Mouse (Mus musculus) midbrain, embryonic 11.5 days (tissue): ENCODE results near the gene Tm4sf5. TPM values are rescaled to one million over a fixed set of nuclear protein-coding genes. Genes with fewer than 3 reads are reported as not detected.

Source experiments
- ATAC-seq: fragments of 200-750 bp; cut with Nextera tagmentation; 2 replicates; pipeline ENCODE4 v1.8.0; 2017; ENCODE audit warnings: moderate TSS enrichment, moderate library complexity; ENCODE audit not compliant: low FRiP score
- DNase-seq: peaks from one replicate; pipeline ENCODE4 v3.0.0; 2015; ENCODE audit warnings: low spot score; ENCODE audit errors: missing footprints
- H3K27ac ChIP-seq: fragments of 300-500 bp; sonication (generic); 2 replicates; pipeline ENCODE4 v1.5.1; 2014; ENCODE audit warnings: low read depth, low read length
- H3K27me3 ChIP-seq: fragments of 300-500 bp; sonication (generic); 2 replicates; pipeline ENCODE4 v1.6.1; 2014; ENCODE audit warnings: mild to moderate bottlenecking, low read length, moderate library complexity, mixed read lengths; ENCODE audit not compliant: control insufficient read depth, insufficient read depth
- H3K36me3 ChIP-seq: fragments of 300-500 bp; sonication (generic); 2 replicates; pipeline ENCODE4 v1.6.1; 2014; ENCODE audit warnings: mild to moderate bottlenecking, low read length, moderate library complexity, mixed read lengths; ENCODE audit not compliant: control insufficient read depth, insufficient read depth
- H3K4me1 ChIP-seq: fragments of 300-500 bp; sonication (generic); 2 replicates; pipeline ENCODE4 v1.6.1; 2014; ENCODE audit warnings: low read length; ENCODE audit not compliant: control insufficient read depth, insufficient read depth
- H3K4me2 ChIP-seq: fragments of 300-500 bp; sonication (generic); 2 replicates; pipeline ENCODE4 v1.6.1; 2014; ENCODE audit warnings: mild to moderate bottlenecking, moderate library complexity
- H3K4me3 ChIP-seq: fragments of 300-500 bp; sonication (generic); 2 replicates; pipeline ENCODE4 v1.5.1; 2014; ENCODE audit warnings: low read depth, low read length
- H3K9ac ChIP-seq: fragments of 300-500 bp; sonication (generic); 2 replicates; pipeline ENCODE4 v1.6.1; 2014; ENCODE audit warnings: low read length
- H3K9me3 ChIP-seq: fragments of 300-500 bp; sonication (generic); 2 replicates; pipeline ENCODE4 v1.6.1; 2016; ENCODE audit warnings: low read length; ENCODE audit not compliant: control insufficient read depth
- WGBS: fragments of 180-500 bp; shearing (Covaris S2); extraction: QIAGEN DNeasy Blood & Tissue Kit; methylation state at CpG from one replicate; pipeline ENCODE4 v1.1.7; 2014; 5-methylcytosine and 5-hydroxymethylcytosine counted together
- polyA plus RNA-seq: library from polyadenylated mRNA; unstranded; fragments of >200 nt; fragmentation: Nextera tagmentation; extraction: Ambion mirVana; gene quantifications from 2 replicates; pipeline ENCODE4 v1.2.1, GENCODE M21; 2014

Gene Tm4sf5
- polyA plus RNA-seq, 1 experiment from 2014 or later: not detected

DNA sequence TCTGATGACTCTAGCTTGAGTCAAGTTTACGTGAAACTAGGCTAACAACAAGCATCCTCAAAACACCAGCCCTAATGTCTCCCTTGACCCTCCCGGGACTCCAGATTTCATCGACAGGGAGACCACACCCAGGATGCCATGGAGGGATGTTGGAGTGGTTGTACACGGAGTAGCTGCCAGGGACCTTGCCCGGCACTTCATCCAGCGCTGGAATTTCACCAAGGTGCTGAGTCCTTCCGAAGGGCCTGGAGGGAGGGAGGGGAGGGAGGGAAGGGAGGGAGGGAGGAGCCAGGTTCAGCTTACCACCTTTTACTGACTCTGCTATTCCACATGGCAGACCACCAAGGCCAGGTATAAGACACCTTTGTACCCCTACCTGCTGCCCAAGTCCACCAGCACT is 48.9 kb downstream of the Tm4sf5 start:
- no peak overlapping the region for H3K27ac ChIP-seq
- H3K4me2 ChIP-seq: no peak overlapping the region
- H3K4me1 ChIP-seq: no peaks in the 10 kb centered on the region
- no peaks in the 10 kb centered on the region for H3K9me3 ChIP-seq
- H3K4me3 ChIP-seq: no peak overlapping the region
- WGBS: 29% methylated on average over 6 of the region's 7 CpGs
- no peaks in the 10 kb centered on the region for H3K27me3 ChIP-seq
- ATAC-seq (no peak), DNase-seq (peak; percentile 73)
- no peak overlapping the region for H3K9ac ChIP-seq
- H3K36me3 ChIP-seq: no peaks in the 10 kb centered on the region

GRCm38 (mm10) chr11:70557545-70557944 is 52.5 kb downstream of the Tm4sf5 start:
- Histone ChIP-seq H3K4me2 (no peak overlapping the region), H3K27me3 (no peaks in the 10 kb centered on the region), H3K4me3 (no peak overlapping the region), H3K9ac (no peak overlapping the region), H3K4me1 (peaks cover 3% of the 10 kb centered on the region; the same call in 1 of the 2 replicates), H3K9me3 (no peaks in the 10 kb centered on the region), H3K27ac (no peak overlapping the region), H3K36me3 (no peaks in the 10 kb centered on the region)
- DNase-seq (peak; percentile 67), ATAC-seq (no peak)
- 90% methylated on average over 9 of the region's 9 CpGs for WGBS

Other genes starting within 250 kb of the Tm4sf5 start
- 3.2 and 3.4 TPM in 2 replicates for gene Alox12, start 249.9 kb upstream of the Tm4sf5 start, polyA plus RNA-seq
- gene Alox12e, start 182.6 kb upstream of the Tm4sf5 start, polyA plus RNA-seq: 0.21 TPM in 1 of 2 replicates, not detected in the other
- 0.12 and 0.14 TPM in 2 replicates for gene Alox15, start 153.2 kb upstream of the Tm4sf5 start, polyA plus RNA-seq
- gene Pelp1, start 95.2 kb upstream of the Tm4sf5 start, polyA plus RNA-seq: 32.5 and 33.7 TPM in 2 replicates
- gene Arrb2, start 72.6 kb upstream of the Tm4sf5 start, polyA plus RNA-seq: 28.9 and 31.3 TPM in 2 replicates
- 37.7 and 42.1 TPM in 2 replicates for gene Med11, start 53.3 kb upstream of the Tm4sf5 start, polyA plus RNA-seq
- 0.18 and 0.26 TPM in 2 replicates for gene Zmynd15, start 45.8 kb upstream of the Tm4sf5 start, polyA plus RNA-seq
- gene Cxcl16, start 45.3 kb upstream of the Tm4sf5 start, polyA plus RNA-seq: 0.50 and 0.82 TPM in 2 replicates
- gene Vmo1, start 9.4 kb downstream of the Tm4sf5 start, polyA plus RNA-seq: 0.42 TPM in 1 of 2 replicates, not detected in the other
- 0.18 and 0.22 TPM in 2 replicates for gene Gltpd2, start 14.0 kb downstream of the Tm4sf5 start, polyA plus RNA-seq
- 826 and 909 TPM in 2 replicates for gene Psmb6, start 20.1 kb downstream of the Tm4sf5 start, polyA plus RNA-seq
- not detected in 2 replicates for gene Gm40193, start 27.7 kb downstream of the Tm4sf5 start, polyA plus RNA-seq
- gene Pld2, start 34.8 kb downstream of the Tm4sf5 start, polyA plus RNA-seq: 3.5 and 4.0 TPM in 2 replicates
- 12.3 and 12.9 TPM in 2 replicates for gene Mink1, start 57.6 kb downstream of the Tm4sf5 start, polyA plus RNA-seq
- gene 4930544D05Rik, start 110.6 kb downstream of the Tm4sf5 start, polyA plus RNA-seq: not detected in 2 replicates
- not detected in 2 replicates for gene Chrne, start 114.0 kb downstream of the Tm4sf5 start, polyA plus RNA-seq
- 0.61 and 0.81 TPM in 2 replicates for gene Gp1ba, start 133.9 kb downstream of the Tm4sf5 start, polyA plus RNA-seq
- gene Rnf167, start 142.0 kb downstream of the Tm4sf5 start, polyA plus RNA-seq: 87.0 and 87.9 TPM in 2 replicates
- gene Slc25a11, start 142.2 kb downstream of the Tm4sf5 start, polyA plus RNA-seq: 134 and 142 TPM in 2 replicates
- 1,303 and 1,326 TPM in 2 replicates for gene Pfn1, start 149.4 kb downstream of the Tm4sf5 start, polyA plus RNA-seq
- 13.8 and 14.3 TPM in 2 replicates for gene Eno3, start 152.0 kb downstream of the Tm4sf5 start, polyA plus RNA-seq
- gene Spag7, start 164.2 kb downstream of the Tm4sf5 start, polyA plus RNA-seq: 138 and 139 TPM in 2 replicates
- gene Camta2, start 182.9 kb downstream of the Tm4sf5 start, polyA plus RNA-seq: 6.6 and 6.7 TPM in 2 replicates
- 1.3 TPM in 2 replicates for gene Inca1, start 194.9 kb downstream of the Tm4sf5 start, polyA plus RNA-seq
- 6.1 and 7.1 TPM in 2 replicates for gene Kif1c, start 195.3 kb downstream of the Tm4sf5 start, polyA plus RNA-seq